Mouse (Mus musculus) inflammation-experienced regulatory T-cells, adult 6 months (primary cell): ENCODE measurements around the gene Slc6a16. TPM values are rescaled to one million over a fixed set of nuclear protein-coding genes. Genes with fewer than 3 reads are reported as not detected.

ENCODE experiments used
- ATAC-seq: one replicate; pipeline ENCODE4 v1.8.0; 2017
- polyA plus RNA-seq, 3 experiments: library from polyadenylated mRNA; unstranded; fragments of 100-300 nt; shearing (Covaris generic); gene quantifications; one replicate each; pipeline ENCODE4 v1.2.1; 2017

Gene Slc6a16
- not detected for polyA plus RNA-seq

- ATAC-seq = no peak
Observed at GRCm38 (mm10) chr7:45240633-45241388, at the start of gene Slc6a16. Gene Slc6a16, plus strand, starts transcription at chr7:45241085.

GRCm38 (mm10) chr7:45191161-45191560 lies 49.7 kb upstream of the Slc6a16 start:
- no peak for ATAC-seq

GRCm38 (mm10) chr7:45191803-45192363 lies 49.0 kb upstream of the Slc6a16 start:
- no peak for ATAC-seq

GRCm38 (mm10) chr7:45192585-45193310 lies 48.1 kb upstream of the Slc6a16 start:
- no peak for ATAC-seq

- ATAC-seq = no peak
Observed at GRCm38 (mm10) chr7:45193406-45193805, 47.5 kb upstream of the Slc6a16 start.

GRCm38 (mm10) chr7:45193871-45194785 lies 46.8 kb upstream of the Slc6a16 start:
- no peak for ATAC-seq

GRCm38 (mm10) chr7:45195341-45196175 lies 45.3 kb upstream of the Slc6a16 start:
- ATAC-seq = no peak

- no peak for ATAC-seq
Observed at GRCm38 (mm10) chr7:45196176-45196535, 44.7 kb upstream of the Slc6a16 start.

- no peak for ATAC-seq
Observed at GRCm38 (mm10) chr7:45196994-45197393, 43.9 kb upstream of the Slc6a16 start.

- ATAC-seq = peak; percentile 60
Observed at GRCm38 (mm10) chr7:45198435-45198834, 42.5 kb upstream of the Slc6a16 start.

- ATAC-seq = no peak
Observed at GRCm38 (mm10) chr7:45198961-45199360, 41.9 kb upstream of the Slc6a16 start.

GRCm38 (mm10) chr7:45202654-45203053 lies 38.2 kb upstream of the Slc6a16 start:
- ATAC-seq = no peak

- ATAC-seq = peak; percentile 90
Observed at GRCm38 (mm10) chr7:45204380-45205143, 36.3 kb upstream of the Slc6a16 start, which contains the start of gene Ccdc155. Gene Ccdc155, minus strand, starts transcription at chr7:45204892.

GRCm38 (mm10) chr7:45208260-45208659 lies 32.6 kb upstream of the Slc6a16 start:
- no peak for ATAC-seq

- no peak for ATAC-seq
Observed at GRCm38 (mm10) chr7:45211070-45211469, 29.8 kb upstream of the Slc6a16 start.

- peak; percentile 41 for ATAC-seq
Observed at GRCm38 (mm10) chr7:45211851-45212251, 29.0 kb upstream of the Slc6a16 start, which contains the start of gene Dkkl1. Gene Dkkl1, minus strand, starts transcription at chr7:45212147.

GRCm38 (mm10) chr7:45212356-45212755 lies 28.5 kb upstream of the Slc6a16 start:
- no peak for ATAC-seq

- ATAC-seq = no peak
Observed at GRCm38 (mm10) chr7:45213708-45214107, 27.2 kb upstream of the Slc6a16 start.

GRCm38 (mm10) chr7:45215673-45216441 lies 25.0 kb upstream of the Slc6a16 start, which contains the start of gene Tead2:
Gene Tead2, plus strand, starts transcription at chr7:45215753.
- no peak for ATAC-seq
